Mouse (Mus musculus): ENCODE results near the gene Cntn4. TPM values are rescaled to one million over a fixed set of nuclear protein-coding genes. Genes with fewer than 3 reads are reported as not detected.
"Not testable (repeated sequence)": the region's sequence is repeated elsewhere in the genome, so short reads cannot be mapped to it uniquely, and the experiment has no call there.

Gene Cntn4
- polyA plus RNA-seq, 1 experiment from 2014 or later: 3.0 TPM

- H3K27me3 ChIP-seq: no peaks in the 10 kb centered on the region
- no peaks in the 10 kb centered on the region for H3K4me1 ChIP-seq
- no peak overlapping the region for H3K9ac ChIP-seq
- H3K27ac ChIP-seq: no peak overlapping the region
- H3K4me3 ChIP-seq: no peak overlapping the region
- no peaks in the 10 kb centered on the region for H3K36me3 ChIP-seq (ENCODE audit: poor library complexity, severe bottlenecking)
- ATAC-seq: no peak
- H3K4me2 ChIP-seq: no peak overlapping the region
- H3K9me3 ChIP-seq (replicated peaks): no peaks in the 10 kb centered on the region
Measured at GRCm38 (mm10) chr6:106337829-106338228, 660.4 kb downstream of the Cntn4 start.

GRCm38 (mm10) chr6:106341114-106341513, 663.7 kb downstream of the Cntn4 start:
- Histone ChIP-seq H3K4me2 (no peak overlapping the region), H3K27me3 (no peaks in the 10 kb centered on the region), H3K9me3 (replicated peaks) (no peaks in the 10 kb centered on the region), H3K4me3 (no peak overlapping the region), H3K9ac (no peak overlapping the region), H3K4me1 (no peaks in the 10 kb centered on the region), H3K36me3 (ENCODE audit: poor library complexity, severe bottlenecking) (no peaks in the 10 kb centered on the region), H3K27ac (no peak overlapping the region)
- ATAC-seq: peak; percentile 41; the same call in 1 of the 2 replicates

GRCm38 (mm10) chr6:106350072-106350471, 672.6 kb downstream of the Cntn4 start:
- H3K4me3 ChIP-seq: no peak overlapping the region
- H3K4me2 ChIP-seq: no peak overlapping the region
- no peaks in the 10 kb centered on the region for H3K36me3 ChIP-seq (ENCODE audit: poor library complexity, severe bottlenecking)
- no peaks in the 10 kb centered on the region for H3K9me3 ChIP-seq (replicated peaks)
- H3K9ac ChIP-seq: no peak overlapping the region
- peaks cover 10% of the 10 kb centered on the region for H3K4me1 ChIP-seq
- WGBS: 9% methylated on average over 3 of the region's 3 CpGs
- H3K27ac ChIP-seq: no peak overlapping the region
- no peaks in the 10 kb centered on the region for H3K27me3 ChIP-seq
- ATAC-seq: peak; percentile 62; the same call in 1 of the 2 replicates

GRCm38 (mm10) chr6:106351389-106351788, 673.9 kb downstream of the Cntn4 start:
- Histone ChIP-seq H3K4me1 (peaks cover 10% of the 10 kb centered on the region), H3K4me2 (no peak overlapping the region), H3K27ac (no peak overlapping the region), H3K36me3 (ENCODE audit: poor library complexity, severe bottlenecking) (no peaks in the 10 kb centered on the region), H3K9me3 (replicated peaks) (no peaks in the 10 kb centered on the region), H3K4me3 (no peak overlapping the region), H3K27me3 (no peaks in the 10 kb centered on the region), H3K9ac (no peak overlapping the region)
- ATAC-seq: no peak
- 92% methylated on average over 2 of the region's 2 CpGs for WGBS

GRCm38 (mm10) chr6:106358801-106359200, 681.3 kb downstream of the Cntn4 start:
- ATAC-seq; H3K9ac ChIP-seq; H3K27me3 ChIP-seq; H3K4me1 ChIP-seq; H3K4me3 ChIP-seq; H3K27ac ChIP-seq; H3K9me3 ChIP-seq (replicated peaks); H3K36me3 ChIP-seq (ENCODE audit: poor library complexity, severe bottlenecking); H3K4me2 ChIP-seq: not testable (repeated sequence)
- WGBS: 90% methylated on average over 2 of the region's 2 CpGs

GRCm38 (mm10) chr6:106381288-106382025, 704.0 kb downstream of the Cntn4 start:
- no peaks in the 10 kb centered on the region for H3K27me3 ChIP-seq
- 73% methylated on average over 6 of the region's 6 CpGs for WGBS
- no peak overlapping the region for H3K4me2 ChIP-seq
- H3K9ac ChIP-seq: no peak overlapping the region
- ATAC-seq: peak; percentile 51; the same call in 1 of the 2 replicates
- H3K27ac ChIP-seq: no peak overlapping the region
- H3K4me3 ChIP-seq: no peak overlapping the region
- no peaks in the 10 kb centered on the region for H3K4me1 ChIP-seq
- H3K9me3 ChIP-seq (replicated peaks): no peaks in the 10 kb centered on the region
- no peaks in the 10 kb centered on the region for H3K36me3 ChIP-seq (ENCODE audit: poor library complexity, severe bottlenecking)

- no peak overlapping the region for H3K4me3 ChIP-seq
- no peak overlapping the region for H3K27ac ChIP-seq
- no peaks in the 10 kb centered on the region for H3K36me3 ChIP-seq (ENCODE audit: poor library complexity, severe bottlenecking)
- no peaks in the 10 kb centered on the region for H3K9me3 ChIP-seq (replicated peaks)
- H3K4me1 ChIP-seq: no peaks in the 10 kb centered on the region
- H3K27me3 ChIP-seq: no peaks in the 10 kb centered on the region
- no peak overlapping the region for H3K9ac ChIP-seq
- no peak overlapping the region for H3K4me2 ChIP-seq
- no peak for ATAC-seq
- WGBS: 22% methylated on average over 2 of the region's 2 CpGs
Measured at GRCm38 (mm10) chr6:106387833-106388406, 710.5 kb downstream of the Cntn4 start.

- H3K9ac ChIP-seq: no peak overlapping the region
- H3K27ac ChIP-seq: no peak overlapping the region
- no peak overlapping the region for H3K4me2 ChIP-seq
- no peak overlapping the region for H3K4me3 ChIP-seq
- H3K36me3 ChIP-seq (ENCODE audit: poor library complexity, severe bottlenecking): no peaks in the 10 kb centered on the region
- no peaks in the 10 kb centered on the region for H3K4me1 ChIP-seq
- no peaks in the 10 kb centered on the region for H3K27me3 ChIP-seq
- WGBS: 83% methylated on average over 3 of the region's 3 CpGs
- no peaks in the 10 kb centered on the region for H3K9me3 ChIP-seq (replicated peaks)
- ATAC-seq: no peak
Measured at GRCm38 (mm10) chr6:106408014-106408413, 730.6 kb downstream of the Cntn4 start.

GRCm38 (mm10) chr6:106408634-106409033, 731.2 kb downstream of the Cntn4 start:
- H3K4me3 ChIP-seq: no peak overlapping the region
- H3K27ac ChIP-seq: no peak overlapping the region
- H3K9ac ChIP-seq: no peak overlapping the region
- no peaks in the 10 kb centered on the region for H3K27me3 ChIP-seq
- no peak for ATAC-seq
- H3K36me3 ChIP-seq (ENCODE audit: poor library complexity, severe bottlenecking): no peaks in the 10 kb centered on the region
- H3K4me1 ChIP-seq: no peaks in the 10 kb centered on the region
- no peaks in the 10 kb centered on the region for H3K9me3 ChIP-seq (replicated peaks)
- H3K4me2 ChIP-seq: no peak overlapping the region
- 87% methylated on average over 3 of the region's 3 CpGs for WGBS

GRCm38 (mm10) chr6:106422947-106423346, 745.5 kb downstream of the Cntn4 start:
- no peak overlapping the region for H3K9ac ChIP-seq
- H3K4me3 ChIP-seq: no peak overlapping the region
- no peak overlapping the region for H3K4me2 ChIP-seq
- H3K27ac ChIP-seq: no peak overlapping the region
- no peaks in the 10 kb centered on the region for H3K4me1 ChIP-seq
- H3K36me3 ChIP-seq (ENCODE audit: poor library complexity, severe bottlenecking): no peaks in the 10 kb centered on the region
- H3K27me3 ChIP-seq: no peaks in the 10 kb centered on the region
- no peak for ATAC-seq
- no peaks in the 10 kb centered on the region for H3K9me3 ChIP-seq (replicated peaks)

- Histone ChIP-seq H3K36me3 (ENCODE audit: poor library complexity, severe bottlenecking) (no peaks in the 10 kb centered on the region), H3K27ac (no peak overlapping the region), H3K4me3 (no peak overlapping the region), H3K9me3 (replicated peaks) (no peaks in the 10 kb centered on the region), H3K4me2 (no peak overlapping the region), H3K27me3 (no peaks in the 10 kb centered on the region), H3K4me1 (no peaks in the 10 kb centered on the region), H3K9ac (no peak overlapping the region)
- no peak for ATAC-seq
- WGBS: 89% methylated on average over 2 of the region's 2 CpGs
Measured at GRCm38 (mm10) chr6:106423471-106423870, 746.0 kb downstream of the Cntn4 start.

- Histone ChIP-seq H3K9ac (no peak overlapping the region), H3K9me3 (replicated peaks) (no peaks in the 10 kb centered on the region), H3K27me3 (no peaks in the 10 kb centered on the region), H3K36me3 (ENCODE audit: poor library complexity, severe bottlenecking) (no peaks in the 10 kb centered on the region), H3K4me1 (no peaks in the 10 kb centered on the region), H3K27ac (no peak overlapping the region), H3K4me3 (no peak overlapping the region), H3K4me2 (no peak overlapping the region)
- no peak for ATAC-seq
- 85% methylated on average over 3 of the region's 3 CpGs for WGBS
Measured at GRCm38 (mm10) chr6:106426615-106427014, 749.2 kb downstream of the Cntn4 start.

GRCm38 (mm10) chr6:106431466-106431865, 754.0 kb downstream of the Cntn4 start:
- Histone ChIP-seq H3K36me3 (ENCODE audit: poor library complexity, severe bottlenecking) (no peaks in the 10 kb centered on the region), H3K4me2 (no peak overlapping the region), H3K9me3 (replicated peaks) (no peaks in the 10 kb centered on the region), H3K4me3 (no peak overlapping the region), H3K27ac (no peak overlapping the region), H3K4me1 (no peaks in the 10 kb centered on the region), H3K9ac (no peak overlapping the region), H3K27me3 (no peaks in the 10 kb centered on the region)
- ATAC-seq: no peak
- 88% methylated on average over 3 of the region's 3 CpGs for WGBS
